Mouse (Mus musculus): ENCODE data around the gene Cxcl17. TPM values are rescaled to one million over a fixed set of nuclear protein-coding genes. Genes with fewer than 3 reads are reported as not detected.
A peak's percentile ranks its signal among the peaks of the same experiment; 100 is the strongest.

Cxcl17 gene
- polyA plus RNA-seq, 1 experiment from 2014 or later, result not detected

DNA sequence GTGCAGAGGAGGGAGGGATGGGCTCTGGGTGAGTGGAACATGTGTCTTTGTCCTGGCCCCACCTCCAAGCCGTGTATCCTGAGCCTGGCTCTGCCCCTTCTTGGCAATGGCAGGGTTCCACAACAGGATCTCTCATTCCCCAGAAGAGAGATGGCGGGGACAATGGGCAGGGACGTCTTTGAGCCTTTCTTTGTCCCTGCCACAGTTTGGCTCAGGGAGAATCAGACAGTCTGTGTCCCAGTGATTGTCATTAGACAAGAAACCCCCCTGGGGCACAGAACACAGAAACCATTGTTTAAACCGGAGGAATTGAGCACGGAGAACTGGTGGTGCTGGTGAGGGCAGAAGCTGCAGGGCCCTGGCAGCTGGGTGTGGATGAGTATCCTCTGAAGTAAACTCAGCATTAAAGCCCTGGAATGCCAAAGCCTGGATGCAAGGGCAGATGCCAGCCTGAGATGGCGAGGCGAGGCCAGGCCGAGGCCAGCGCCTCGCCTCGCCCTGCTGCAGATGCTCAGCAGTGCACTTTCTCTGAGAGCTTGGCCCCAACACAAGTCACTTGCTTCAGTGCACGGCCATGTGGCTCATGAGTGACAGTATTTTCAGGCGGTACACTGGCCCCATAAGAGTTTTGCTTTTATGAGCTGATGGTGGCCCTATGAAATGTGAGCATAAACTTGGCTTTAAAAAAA, 46.6 kb downstream of the Cxcl17 start:
- Histone ChIP-seq H3K9me3 (replicated peaks) (no peaks in the 10 kb centered on the region), H3K4me2 (no peak overlapping the region), H3K27ac (ENCODE audit: poor library complexity, severe bottlenecking) (no peak overlapping the region), H3K4me3 (no peak overlapping the region), H3K36me3 (peaks cover 29% of the 10 kb centered on the region), H3K27me3 (replicated peaks) (peaks cover 66% of the 10 kb centered on the region), H3K4me1 (replicated peaks) (no peaks in the 10 kb centered on the region), H3K9ac (no peak overlapping the region)
- WGBS, result 51% methylated on average over 13 of the region's 13 CpGs
- no peak for ATAC-seq (ENCODE audit: insufficient number of reproducible peaks, low FRiP score)

DNA sequence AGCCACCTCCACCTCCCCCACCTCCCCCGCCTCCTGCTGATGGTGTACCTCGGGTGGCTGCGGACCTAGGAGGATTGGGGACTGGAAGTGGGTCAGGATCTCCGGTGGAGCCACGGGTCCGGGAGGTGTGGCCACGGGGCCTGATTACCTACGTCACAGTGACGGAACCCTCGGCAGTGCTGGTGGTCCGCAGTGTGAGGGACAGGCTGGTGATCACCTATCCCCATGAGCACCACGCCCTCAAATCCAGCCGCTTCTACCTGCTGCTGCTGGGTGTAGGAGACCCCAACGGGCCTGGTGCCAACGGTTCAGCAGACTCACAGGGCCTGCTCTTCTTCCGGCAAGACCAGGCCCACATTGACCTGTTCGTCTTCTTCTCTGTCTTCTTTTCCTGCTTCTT, 49.1 kb downstream of the Cxcl17 start:
- peaks cover 54% of the 10 kb centered on the region for H3K36me3 ChIP-seq
- WGBS, result 88% methylated on average over 17 of the region's 17 CpGs

DNA sequence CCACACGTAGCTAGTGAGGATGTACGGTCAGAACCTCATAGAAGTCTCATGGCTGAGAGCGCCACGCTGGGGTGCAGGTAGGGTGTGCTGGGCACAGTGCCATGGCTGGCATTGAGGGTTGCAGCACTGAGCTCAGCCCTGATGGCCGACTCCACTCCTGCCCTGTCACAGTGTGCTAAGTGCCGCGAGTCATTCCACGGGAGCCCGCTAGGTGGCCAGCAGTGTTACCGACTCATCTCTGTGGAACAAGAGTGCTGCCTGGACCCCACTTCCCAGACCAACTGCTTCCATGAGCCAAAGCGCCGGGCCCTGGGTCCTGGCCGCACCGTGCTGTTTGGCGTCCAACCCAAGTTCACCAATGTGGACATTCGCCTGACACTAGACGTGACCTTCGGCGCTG, 49.5 kb downstream of the Cxcl17 start:
- no peak for ATAC-seq (ENCODE audit: insufficient number of reproducible peaks, low FRiP score)
- WGBS, result 83% methylated on average over 19 of the region's 19 CpGs
- Histone ChIP-seq H3K9me3 (replicated peaks) (no peaks in the 10 kb centered on the region), H3K36me3 (peaks cover 58% of the 10 kb centered on the region), H3K27ac (ENCODE audit: poor library complexity, severe bottlenecking) (no peak overlapping the region), H3K4me2 (no peak overlapping the region), H3K4me1 (replicated peaks) (peaks cover 11% of the 10 kb centered on the region), H3K4me3 (no peak overlapping the region), H3K27me3 (replicated peaks) (peaks cover 38% of the 10 kb centered on the region), H3K9ac (no peak overlapping the region)

More for the DNA sequence above, 49.1 kb downstream of the Cxcl17 start:
- H3K27ac ChIP-seq (ENCODE audit: poor library complexity, severe bottlenecking), result no peak overlapping the region
- H3K27me3 ChIP-seq (replicated peaks), result peaks cover 43% of the 10 kb centered on the region
- H3K4me2 ChIP-seq, result no peak overlapping the region
- no peak for ATAC-seq (ENCODE audit: insufficient number of reproducible peaks, low FRiP score)
- no peak overlapping the region for H3K9ac ChIP-seq
- H3K4me3 ChIP-seq, result no peak overlapping the region
- no peaks in the 10 kb centered on the region for H3K9me3 ChIP-seq (replicated peaks)
- H3K4me1 ChIP-seq (replicated peaks), result peaks cover 7% of the 10 kb centered on the region

GRCm38 (mm10) chr7:25358721-25359206, 53.9 kb downstream of the Cxcl17 start:
- peak overlapping the region; percentile 15; the same call in 1 of the 2 replicates for H3K9ac ChIP-seq
- peak; percentile 62 for ATAC-seq (ENCODE audit: insufficient number of reproducible peaks, low FRiP score)
- H3K4me1 ChIP-seq (replicated peaks), result peaks cover 13% of the 10 kb centered on the region
- H3K4me3 ChIP-seq, result no peak overlapping the region
- peaks cover 81% of the 10 kb centered on the region for H3K36me3 ChIP-seq
- no peaks in the 10 kb centered on the region for H3K9me3 ChIP-seq (replicated peaks)
- H3K27ac ChIP-seq (ENCODE audit: poor library complexity, severe bottlenecking), result no peak overlapping the region
- WGBS, result 71% methylated on average over 19 of the region's 19 CpGs
- no peak overlapping the region for H3K4me2 ChIP-seq
- no peaks in the 10 kb centered on the region for H3K27me3 ChIP-seq (replicated peaks)

Other genes with a start within 250 kb of the Cxcl17 start
- gene Pou2f2, start 233.2 kb downstream of the Cxcl17 start, polyA plus RNA-seq (2016; fragmentation: Nextera tagmentation; extraction: Ambion mirVana), result 0.54 and 0.81 TPM in 2 replicates
- 8.2 and 9.5 TPM in 2 replicates for gene Dedd2, start 192.3 kb downstream of the Cxcl17 start, polyA plus RNA-seq (2016; fragmentation: Nextera tagmentation; extraction: Ambion mirVana)
- 2.3 and 2.5 TPM in 2 replicates for gene Zfp526, start 191.5 kb downstream of the Cxcl17 start, polyA plus RNA-seq (2016; fragmentation: Nextera tagmentation; extraction: Ambion mirVana)
- gene Gsk3a, start 175.0 kb downstream of the Cxcl17 start, polyA plus RNA-seq (2016; fragmentation: Nextera tagmentation; extraction: Ambion mirVana), result 12.1 and 12.7 TPM in 2 replicates
- 17.6 and 20.4 TPM in 2 replicates for gene Erf, start 162.1 kb downstream of the Cxcl17 start, polyA plus RNA-seq (2016; fragmentation: Nextera tagmentation; extraction: Ambion mirVana)
- gene Cic, start 145.2 kb downstream of the Cxcl17 start, polyA plus RNA-seq (2016; fragmentation: Nextera tagmentation; extraction: Ambion mirVana), result 28.8 and 30.5 TPM in 2 replicates
- 127 and 131 TPM in 2 replicates for gene Pafah1b3, start 114.9 kb downstream of the Cxcl17 start, polyA plus RNA-seq (2016; fragmentation: Nextera tagmentation; extraction: Ambion mirVana)
- not detected in 2 replicates for gene Prr19, start 111.5 kb downstream of the Cxcl17 start, polyA plus RNA-seq (2016; fragmentation: Nextera tagmentation; extraction: Ambion mirVana)
- 0.23 and 0.30 TPM in 2 replicates for gene Tmem145, start 106.8 kb downstream of the Cxcl17 start, polyA plus RNA-seq (2016; fragmentation: Nextera tagmentation; extraction: Ambion mirVana)
- gene Megf8, start 95.7 kb downstream of the Cxcl17 start, polyA plus RNA-seq (2016; fragmentation: Nextera tagmentation; extraction: Ambion mirVana), result 10.3 and 10.8 TPM in 2 replicates
- gene Cnfn, start 43.2 kb downstream of the Cxcl17 start, polyA plus RNA-seq (2016; fragmentation: Nextera tagmentation; extraction: Ambion mirVana), result not detected in 2 replicates
- 4.1 and 5.9 TPM in 2 replicates for gene Lipe, start 14.2 kb downstream of the Cxcl17 start, polyA plus RNA-seq (2016; fragmentation: Nextera tagmentation; extraction: Ambion mirVana)
- gene Ceacam1, start 64.7 kb upstream of the Cxcl17 start, polyA plus RNA-seq (2016; fragmentation: Nextera tagmentation; extraction: Ambion mirVana), result 2.1 and 2.4 TPM in 2 replicates
- 0.10 TPM in 1 of 2 replicates, not detected in the other for gene Ceacam2, start 127.0 kb upstream of the Cxcl17 start, polyA plus RNA-seq (2016; fragmentation: Nextera tagmentation; extraction: Ambion mirVana)
- gene Erich4, start 203.0 kb upstream of the Cxcl17 start, polyA plus RNA-seq (2016; fragmentation: Nextera tagmentation; extraction: Ambion mirVana), result not detected in 2 replicates
- 55.3 and 56.2 TPM in 2 replicates for gene Dmac2, start 206.5 kb upstream of the Cxcl17 start, polyA plus RNA-seq (2016; fragmentation: Nextera tagmentation; extraction: Ambion mirVana)
- 6.2 and 7.1 TPM in 2 replicates for gene B3gnt8, start 213.8 kb upstream of the Cxcl17 start, polyA plus RNA-seq (2016; fragmentation: Nextera tagmentation; extraction: Ambion mirVana)
- gene Bckdha, start 246.1 kb upstream of the Cxcl17 start, polyA plus RNA-seq (2016; fragmentation: Nextera tagmentation; extraction: Ambion mirVana), result 48.1 and 52.9 TPM in 2 replicates
- 35.3 and 37.2 TPM in 2 replicates for gene Exosc5, start 246.3 kb upstream of the Cxcl17 start, polyA plus RNA-seq (2016; fragmentation: Nextera tagmentation; extraction: Ambion mirVana)

All from heart, embryonic 12.5 days (tissue).